Mouse (Mus musculus) gastrocnemius, adult 2 months (tissue): ENCODE measurements at regions not wholly inside any gene's neighbourhood (a gene's known extent, or its start where the extent isn't known, plus 50 kb on each side); places are given as distances from the start of the nearest gene placed in this dataset.
A peak's percentile ranks its signal among the peaks of the same experiment; 100 is the strongest.

Source experiments
- DNase-seq: peaks from one replicate; pipeline ENCODE4 v3.0.0; 2022
- H3K27ac ChIP-seq: fragments of 200-600 bp; 2 replicates; pipeline ENCODE4 v1.8.1; 2022; ENCODE audit warnings: mild to moderate bottlenecking
- H3K4me3 ChIP-seq: fragments of 200-600 bp; 2 replicates; pipeline ENCODE4 v1.8.1; 2022; ENCODE audit warnings: mild to moderate bottlenecking, moderate library complexity
- CTCF ChIP-seq: fragments of 200-600 bp; IDR thresholded peaks from 2 replicates; pipeline ENCODE4 v1.8.1; 2022; ENCODE audit warnings: antibody characterized with exemption, mild to moderate bottlenecking, moderate library complexity
- intact Hi-C: fragments of 180-260 bp; cut with DNase I; formaldehyde crosslinking; loops from one replicate; pipeline ENCODE4 v1.15.1; 2025

GRCm38 (mm10) chr13:97559611-97560385 lies 200.6 kb downstream of the Gm10260 start:
- Histone ChIP-seq H3K27ac (no peak overlapping the region), H3K4me3 (no peak overlapping the region)
- TF ChIP-seq CTCF: no peak
- DNase-seq: no peak
- intact Hi-C loops: no loop called here

DNA sequence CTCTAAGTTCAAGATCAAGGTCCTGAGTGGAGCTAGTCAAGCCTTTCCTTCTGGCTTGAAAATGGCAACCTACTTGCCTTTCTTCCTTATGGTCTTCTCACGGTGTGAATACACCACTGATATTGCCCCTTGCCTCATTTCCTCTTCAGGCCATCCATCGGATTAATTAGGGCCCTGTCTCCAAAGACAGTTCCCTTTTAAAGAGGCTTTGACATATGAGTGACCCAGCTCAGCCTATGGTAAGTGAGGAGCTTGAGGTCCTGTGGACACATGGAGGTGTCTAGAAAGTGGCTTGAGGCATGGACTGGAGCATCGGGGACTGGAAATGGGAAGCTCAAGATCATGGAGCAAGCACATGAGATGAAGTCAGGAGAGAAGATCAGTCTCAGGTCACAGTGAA lies 201.5 kb downstream of the Gm10260 start:
- TF ChIP-seq CTCF: no peak
- intact Hi-C loops: no loop called here
- DNase-seq: no peak
- no peak overlapping the region for H3K4me3 ChIP-seq
- no peak overlapping the region for H3K27ac ChIP-seq

DNA sequence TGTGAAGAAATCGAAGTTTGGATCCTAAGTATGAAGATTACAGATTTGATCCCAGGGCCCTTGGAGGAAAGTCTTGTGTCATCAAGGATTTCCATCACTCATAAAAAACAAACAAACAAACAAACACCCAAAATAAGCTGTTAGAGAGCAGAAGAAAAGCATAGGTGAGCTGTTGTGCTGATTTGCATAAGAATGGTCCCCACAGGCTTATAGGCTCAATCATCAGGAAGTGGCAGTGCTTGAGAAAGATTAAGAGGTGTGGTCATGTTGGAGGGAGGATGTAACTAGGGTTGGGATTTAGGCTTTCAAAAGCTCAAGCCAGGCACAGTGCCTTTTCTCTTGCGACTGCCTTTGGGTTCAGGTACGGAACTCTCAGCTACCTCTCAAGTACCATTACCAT lies 205.1 kb downstream of the Gm10260 start:
- no peak for DNase-seq
- Histone ChIP-seq H3K4me3 (no peak overlapping the region), H3K27ac (no peak overlapping the region)
- intact Hi-C loops: no loop called here
- no peak for TF ChIP-seq CTCF

DNA sequence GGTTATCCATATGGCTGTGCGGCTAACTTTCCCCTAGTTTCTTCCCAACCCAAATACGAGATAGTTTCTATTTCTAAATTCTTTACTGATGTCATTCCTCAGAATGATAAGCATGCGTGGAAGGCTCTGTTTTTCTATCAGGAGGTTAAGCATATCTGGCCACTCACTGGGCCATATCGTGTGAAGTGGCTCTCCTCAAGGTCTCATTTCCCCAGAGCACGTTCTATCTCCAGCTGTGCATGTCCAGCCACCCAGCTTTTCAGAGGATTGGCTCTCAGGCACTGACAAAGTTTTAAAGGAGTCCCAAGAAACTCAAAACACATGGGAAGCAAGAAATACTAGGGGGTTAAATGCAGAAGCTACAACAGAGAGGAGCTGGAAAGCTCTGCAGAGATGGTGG lies 205.8 kb downstream of the Gm10260 start:
- no peak overlapping the region for H3K27ac ChIP-seq
- intact Hi-C loops: no loop called here

DNA sequence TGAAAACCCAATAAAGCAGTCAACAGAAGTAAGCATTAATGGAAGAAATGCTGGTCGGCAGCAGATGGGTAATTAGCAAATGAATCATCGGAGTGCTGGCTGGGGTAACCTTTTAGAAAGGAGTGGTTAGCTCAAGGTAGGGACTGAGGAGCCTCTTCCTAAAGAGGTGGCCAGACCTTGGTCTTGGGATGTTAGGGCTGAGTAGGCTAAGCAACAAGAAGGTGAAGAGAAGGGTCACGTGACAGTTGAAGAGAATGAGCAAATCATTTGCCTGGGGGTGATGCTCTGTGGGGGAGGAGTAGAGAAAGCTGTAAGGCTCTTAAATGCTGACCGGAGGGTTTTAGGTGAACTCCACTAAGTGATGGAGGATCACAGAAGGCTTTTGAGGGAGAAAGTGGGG lies 208.2 kb downstream of the Gm10260 start:
- no peak for DNase-seq
- intact Hi-C loops: no loop called here
- H3K4me3 ChIP-seq: no peak overlapping the region
- no peak for TF ChIP-seq CTCF
- H3K27ac ChIP-seq: no peak overlapping the region

More for the DNA sequence above, 205.8 kb downstream of the Gm10260 start:
- no peak for DNase-seq
- H3K4me3 ChIP-seq: no peak overlapping the region
- no peak for TF ChIP-seq CTCF

DNA sequence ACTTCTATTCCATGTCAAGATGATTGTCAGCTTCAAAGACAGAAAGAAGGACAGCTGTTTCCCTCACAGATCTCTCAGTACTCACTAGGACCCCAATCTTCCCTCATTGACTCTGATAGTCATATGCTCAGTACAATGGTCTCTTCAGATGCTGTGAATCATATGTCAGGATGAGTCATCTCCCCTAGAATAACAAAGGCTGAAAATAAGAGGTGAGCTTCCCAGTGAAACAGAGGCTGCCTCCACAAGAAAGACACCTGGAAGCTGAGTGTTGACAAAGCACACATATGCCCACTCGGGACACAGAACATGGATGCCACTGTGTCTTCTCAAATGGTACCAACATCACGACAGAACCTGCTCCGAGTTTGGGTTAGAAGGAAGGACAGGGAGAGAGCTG lies 209.6 kb downstream of the Gm10260 start:
- no peak for DNase-seq
- H3K4me3 ChIP-seq: no peak overlapping the region
- intact Hi-C loops: no loop called here
- H3K27ac ChIP-seq: no peak overlapping the region
- TF ChIP-seq CTCF: no peak

- Histone ChIP-seq H3K4me3 (no peak overlapping the region), H3K27ac (no peak overlapping the region)
- intact Hi-C loops: no loop called here
- DNase-seq: no peak
- TF ChIP-seq CTCF: no peak
Measured at GRCm38 (mm10) chr13:97550172-97550571, 210.3 kb downstream of the Gm10260 start.

GRCm38 (mm10) chr13:97549384-97549783 lies 211.0 kb downstream of the Gm10260 start:
- H3K27ac ChIP-seq: peak overlapping the region; percentile 75
- H3K4me3 ChIP-seq: no peak overlapping the region
- no peak for DNase-seq
- intact Hi-C loops: no loop called here
- no peak for TF ChIP-seq CTCF

DNA sequence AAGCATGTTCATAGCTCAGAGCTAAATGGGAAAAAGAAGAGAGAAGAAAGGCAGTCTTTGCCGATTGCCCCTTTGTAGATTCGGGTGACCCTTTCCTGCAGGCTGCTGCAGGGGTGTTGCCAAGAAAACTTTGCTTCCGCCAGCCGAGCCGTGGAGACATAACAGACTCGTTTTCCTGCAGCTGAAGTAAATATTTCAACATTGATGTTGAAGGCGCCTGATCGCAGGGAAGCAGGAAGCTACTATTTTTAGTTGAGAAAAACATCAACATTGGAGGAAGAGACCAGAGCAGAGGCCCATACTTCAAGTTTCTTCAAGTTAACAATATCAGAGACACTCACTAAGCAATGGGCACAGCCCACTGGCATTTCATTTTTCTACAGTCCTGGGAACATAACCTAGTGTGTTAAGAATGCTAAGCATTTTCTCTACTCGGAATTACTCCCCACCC lies 211.9 kb downstream of the Gm10260 start:
- Histone ChIP-seq H3K27ac (peak overlapping the region; percentile 75), H3K4me3 (peak overlapping the region; percentile 45)
- intact Hi-C loops: no loop called here
- DNase-seq: peak; percentile 72
- TF ChIP-seq CTCF: no peak

DNA sequence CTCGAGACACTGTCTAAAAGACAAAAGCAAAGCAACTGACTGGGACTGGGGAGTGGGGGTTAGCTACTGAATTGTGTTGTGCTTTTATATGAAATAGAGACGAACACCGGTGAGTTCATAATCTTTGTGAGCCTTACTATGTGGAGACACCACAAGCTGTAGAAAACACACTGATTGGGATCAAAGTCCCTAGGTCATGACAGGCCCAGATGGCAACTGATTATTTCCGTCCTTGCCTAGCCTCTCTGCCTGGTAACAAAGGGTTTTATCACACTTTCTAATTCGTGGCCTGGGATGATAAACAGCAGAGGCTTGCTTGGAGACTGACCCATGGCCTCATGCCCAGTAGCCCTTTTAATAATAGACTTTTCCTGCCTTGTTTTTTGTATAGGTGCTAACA lies 213.5 kb downstream of the Gm10260 start:
- TF ChIP-seq CTCF: no peak
- intact Hi-C loops: no loop called here
- no peak for DNase-seq
- Histone ChIP-seq H3K27ac (peak overlapping the region; percentile 16; the same call in 1 of the 2 replicates), H3K4me3 (no peak overlapping the region)

DNA sequence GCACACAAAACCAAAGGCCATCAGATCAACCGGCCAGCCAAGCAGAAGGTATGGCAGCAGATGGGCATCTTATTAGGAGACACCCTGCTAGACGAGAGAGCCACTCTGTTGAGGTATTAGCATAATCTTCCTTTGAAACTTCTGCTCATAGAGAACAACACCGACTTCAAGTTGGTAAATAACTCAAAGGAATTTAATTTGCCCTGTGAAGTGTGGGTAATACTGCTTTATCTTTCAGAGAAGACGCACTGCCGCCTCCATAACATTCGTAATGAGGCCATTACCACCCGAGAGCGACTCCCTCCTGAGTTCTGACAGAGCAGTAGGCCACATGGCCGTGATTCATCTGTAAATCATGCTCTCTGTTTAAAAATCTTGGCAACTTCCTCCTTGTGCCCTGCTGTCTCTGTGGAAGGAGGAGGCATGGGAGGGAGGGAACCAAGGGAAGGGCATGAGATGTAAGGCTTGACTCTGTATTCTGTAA lies 214.4 kb downstream of the Gm10260 start:
- no peak for DNase-seq
- TF ChIP-seq CTCF: no peak
- Histone ChIP-seq H3K27ac (no peak overlapping the region), H3K4me3 (no peak overlapping the region)
- intact Hi-C loops: no loop called here

GRCm38 (mm10) chr13:97539686-97540085 lies 220.7 kb downstream of the Gm10260 start:
- DNase-seq: no peak
- H3K27ac ChIP-seq: no peak overlapping the region
- H3K4me3 ChIP-seq: no peak overlapping the region
- intact Hi-C loops: no loop called here
- TF ChIP-seq CTCF: no peak

DNA sequence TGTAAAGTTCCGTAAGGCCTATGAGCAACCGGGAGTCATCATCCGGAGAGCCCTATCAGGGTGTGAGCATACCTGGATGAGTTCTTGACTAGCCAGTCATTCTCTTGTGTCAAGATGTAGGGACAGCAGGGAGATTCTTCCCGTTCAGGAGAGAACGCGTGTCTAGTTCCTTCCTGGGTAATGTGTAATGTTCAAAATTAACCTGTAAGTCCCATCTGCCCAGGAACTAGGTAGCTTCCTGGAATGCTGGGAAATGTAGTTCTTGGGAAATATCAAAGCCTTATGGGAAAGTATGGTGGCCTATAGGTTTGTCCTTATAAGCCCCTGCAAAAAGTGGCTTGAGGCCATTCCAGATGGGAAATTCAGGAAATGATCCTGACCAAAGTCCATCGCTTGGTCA lies 222.0 kb downstream of the Gm10260 start:
- no peak for DNase-seq
- Histone ChIP-seq H3K4me3 (no peak overlapping the region), H3K27ac (no peak overlapping the region)
- TF ChIP-seq CTCF: no peak
- intact Hi-C loops: no loop called here

- Histone ChIP-seq H3K27ac (no peak overlapping the region), H3K4me3 (no peak overlapping the region)
- intact Hi-C loops: no loop called here
- TF ChIP-seq CTCF: no peak
- no peak for DNase-seq
Measured at GRCm38 (mm10) chr13:97537686-97538085, 222.7 kb downstream of the Gm10260 start.
